Mouse (Mus musculus) left cerebral cortex, postnatal 4 days (tissue): ENCODE measurements around the gene Cd82. TPM values are rescaled to one million over a fixed set of nuclear protein-coding genes. Genes with fewer than 3 reads are reported as not detected.

ENCODE experiments used
- DNase-seq: peaks from one replicate; pipeline ENCODE4 v3.0.0-alpha.2; 2022
- intact Hi-C: fragments of 180-260 bp; cut with DNase I; formaldehyde crosslinking; loops from one replicate; pipeline ENCODE4 v1.15.1; 2025
- microRNA-seq: library from miRNA; unstranded; fragments of <30 nt; microRNA quantifications from one replicate; pipeline ENCODE4 v1.2.0, GENCODE M21; 2022
- total RNA-seq, 2 experiments: library from RNA; stranded (reverse); gene quantifications; 2 replicates each; pipeline ENCODE4 v1.2.3; 2021

Cd82 gene
- total RNA-seq, 2 experiments from 2014 or later = 15.4 to 17.4 TPM

GRCm38 (mm10) chr2:93372097-93372571, 90.8 kb downstream of the Cd82 start:
- intact Hi-C loops = no loop called here
- DNase-seq = no peak

Small RNAs within 50 kb of the gene (microRNA-seq; reads per million reads assigned to microRNA genes)
- gene Mir7001 = not detected

Other genes with a start within 250 kb of the Cd82 start
- 10 to 100 TPM; 13.8 to 14.6 TPM for gene Tspan18, start 128.6 kb downstream of the Cd82 start, total RNA-seq
- not detected for gene Gm10803, start 97.4 kb upstream of the Cd82 start, total RNA-seq
- 1 to 10 TPM; 1.6 to 1.9 TPM for gene Alx4, start 179.2 kb upstream of the Cd82 start, total RNA-seq